Mouse (Mus musculus) MEL (cell line): ENCODE results near the gene Diaph3. TPM values are rescaled to one million over a fixed set of nuclear protein-coding genes. Genes with fewer than 3 reads are reported as not detected.
"Not testable (repeated sequence)": the region's sequence is repeated elsewhere in the genome, so short reads cannot be mapped to it uniquely, and the experiment has no call there.

Source experiments
- DNase-seq: peaks from one replicate; pipeline ENCODE4 v3.0.0; 2011; ENCODE audit warnings: low read depth, low spot score
- H3K27ac ChIP-seq: 2 replicates; pipeline ENCODE4 v1.5.1; 2012; ENCODE audit warnings: low read depth, mild to moderate bottlenecking, control low read depth, low read length, moderate library complexity; ENCODE audit not compliant: control insufficient read depth
- H3K27me3 ChIP-seq, 2 experiments: fragments of 150-350 bp in 1 of 2; sonication (generic) in 1 of 2; 2 replicates each; pipeline ENCODE4 v1.6.1; 2012; ENCODE audit warnings: low read length in 2 of 2, mild to moderate bottlenecking in 2 of 2, improper control_type of control experiment in 1 of 2, moderate library complexity in 1 of 2; ENCODE audit not compliant: insufficient read depth in 2 of 2, control insufficient read depth in 1 of 2
- H3K36me3 ChIP-seq, 2 experiments: 2 replicates each; pipeline ENCODE4 v1.6.1; 2012 to 2014; ENCODE audit warnings: low read length in 2 of 2, improper control_type of control experiment in 1 of 2, inconsistent platforms in 1 of 2, mild to moderate bottlenecking in 1 of 2; ENCODE audit not compliant: insufficient read depth in 2 of 2, control insufficient read depth in 1 of 2
- H3K4me1 ChIP-seq, 2 experiments: fragments of 150-350 bp in 1 of 2; sonication (generic) in 1 of 2; 2 replicates each; pipeline ENCODE4 v1.6.1; 2012; ENCODE audit warnings: low read length in 2 of 2, improper control_type of control experiment in 1 of 2, mild to moderate bottlenecking in 1 of 2; ENCODE audit not compliant: insufficient read depth in 2 of 2, control insufficient read depth in 1 of 2
- H3K4me3 ChIP-seq, 2 experiments: fragments of 150-350 bp in 1 of 2; sonication (generic) in 1 of 2; 2 replicates each; pipeline ENCODE4 v1.5.1; 2012; ENCODE audit warnings: low read depth in 2 of 2, low read length in 2 of 2, mild to moderate bottlenecking in 2 of 2, moderate library complexity in 2 of 2, control low read depth in 1 of 2, improper control_type of control experiment in 1 of 2; ENCODE audit not compliant: control insufficient read depth in 1 of 2, insufficient read depth in 1 of 2
- H3K79me2 ChIP-seq: 2 replicates; pipeline ENCODE4 v1.6.1; 2012; ENCODE audit warnings: mild to moderate bottlenecking, low read length, moderate library complexity; ENCODE audit not compliant: control insufficient read depth, poor library complexity, insufficient read depth
- H3K9ac ChIP-seq: 2 replicates; pipeline ENCODE4 v1.6.1; 2012; ENCODE audit warnings: low read depth, mild to moderate bottlenecking, control low read depth, low read length, moderate library complexity; ENCODE audit not compliant: control insufficient read depth, poor library complexity, severe bottlenecking
- H3K9me3 ChIP-seq: fragments of 150-350 bp; sonication (generic); replicated peaks from 2 replicates; pipeline ENCODE4 v1.6.1; 2012; ENCODE audit warnings: mild to moderate bottlenecking, low read length, improper control_type of control experiment, moderate library complexity; ENCODE audit not compliant: insufficient read depth
- E2F4 ChIP-seq: IDR thresholded peaks from 2 replicates; pipeline ENCODE4 v1.6.1; 2011; ENCODE audit warnings: low read depth, low read length, improper control_type of control experiment, borderline replicate concordance
- ELF1 ChIP-seq: IDR thresholded peaks from 2 replicates; pipeline ENCODE4 v1.6.1; 2014; ENCODE audit warnings: low read depth, mild to moderate bottlenecking, inconsistent platforms, low read length, improper control_type of control experiment, moderate library complexity
- EP300 ChIP-seq, 2 experiments: IDR thresholded peaks; 2 replicates each; pipeline ENCODE4 v1.6.1; 2011; ENCODE audit warnings: improper control_type of control experiment in 2 of 2, low read length in 2 of 2, low read depth in 1 of 2, mild to moderate bottlenecking in 1 of 2
- GABPA ChIP-seq: IDR thresholded peaks from 2 replicates; pipeline ENCODE4 v1.6.1; 2012; ENCODE audit warnings: low read depth, mild to moderate bottlenecking, inconsistent platforms, low read length, improper control_type of control experiment, moderate library complexity
- KAT2A ChIP-seq: conservative IDR thresholded peaks from 2 replicates; pipeline ENCODE4 v1.6.1; 2012; ENCODE audit warnings: low read depth, low read length, improper control_type of control experiment, inconsistent platforms
- MAFK ChIP-seq: IDR thresholded peaks from 2 replicates; pipeline ENCODE4 v1.6.1; 2011; ENCODE audit warnings: low read depth, mild to moderate bottlenecking, low read length, improper control_type of control experiment, borderline replicate concordance
- MAZ ChIP-seq: IDR thresholded peaks from 2 replicates; pipeline ENCODE4 v1.6.1; 2012; ENCODE audit warnings: low read depth, mild to moderate bottlenecking, inconsistent platforms, low read length, improper control_type of control experiment
- MEF2A ChIP-seq: IDR thresholded peaks from 2 replicates; pipeline ENCODE4 v1.6.1; 2014; ENCODE audit warnings: low read depth, mild to moderate bottlenecking, inconsistent platforms, low read length, improper control_type of control experiment; ENCODE audit not compliant: poor library complexity, insufficient replicate concordance, severe bottlenecking; ENCODE audit errors: extremely low read depth
- MXI1 ChIP-seq: IDR thresholded peaks from 2 replicates; pipeline ENCODE4 v1.6.1; 2011; ENCODE audit warnings: mild to moderate bottlenecking, low read depth, low read length, improper control_type of control experiment
- MYB ChIP-seq: IDR thresholded peaks from 2 replicates; pipeline ENCODE4 v1.6.1; 2011; ENCODE audit warnings: mild to moderate bottlenecking, low read depth, low read length, improper control_type of control experiment
- NELFE ChIP-seq: IDR thresholded peaks from 2 replicates; pipeline ENCODE4 v1.6.1; 2011; ENCODE audit warnings: low read depth, low read length, improper control_type of control experiment
- NRF1 ChIP-seq: IDR thresholded peaks from 2 replicates; pipeline ENCODE4 v1.6.1; 2014; ENCODE audit warnings: low read depth, mild to moderate bottlenecking, inconsistent platforms, low read length, improper control_type of control experiment, moderate library complexity; ENCODE audit not compliant: poor library complexity, insufficient read depth, severe bottlenecking
- POLR2A ChIP-seq, 2 experiments: IDR thresholded peaks; 2 replicates each; pipeline ENCODE4 v1.6.1; 2011 to 2012; ENCODE audit warnings: low read length in 2 of 2, mild to moderate bottlenecking in 2 of 2, control low read depth in 1 of 2, improper control_type of control experiment in 1 of 2, low read depth in 1 of 2, moderate library complexity in 1 of 2; ENCODE audit not compliant: control insufficient read depth in 1 of 2, insufficient read depth in 1 of 2, poor library complexity in 1 of 2
- POLR2AphosphoS5 ChIP-seq: IDR thresholded peaks from 2 replicates; pipeline ENCODE4 v1.6.1; 2012; ENCODE audit warnings: low read depth, borderline replicate concordance, mild to moderate bottlenecking, inconsistent platforms, low read length, moderate library complexity, mixed read lengths
- RCOR1 ChIP-seq: IDR thresholded peaks from 2 replicates; pipeline ENCODE4 v1.6.1; 2012; ENCODE audit warnings: low read depth, mild to moderate bottlenecking, inconsistent platforms, low read length, improper control_type of control experiment
- SIN3A ChIP-seq: IDR thresholded peaks from 2 replicates; pipeline ENCODE4 v1.6.1; 2012; ENCODE audit warnings: low read length, improper control_type of control experiment, inconsistent platforms
- SMC3 ChIP-seq: IDR thresholded peaks from 2 replicates; pipeline ENCODE4 v1.6.1; 2011; ENCODE audit warnings: low read depth, low read length, improper control_type of control experiment
- TAL1 ChIP-seq: IDR thresholded peaks from 2 replicates; pipeline ENCODE4 v1.6.1; 2012; ENCODE audit warnings: mild to moderate bottlenecking, inconsistent platforms, low read length, moderate library complexity, mixed read lengths
- TCF12 ChIP-seq: IDR thresholded peaks from 2 replicates; pipeline ENCODE4 v1.6.1; 2014; ENCODE audit warnings: low read depth, mild to moderate bottlenecking, inconsistent platforms, low read length, improper control_type of control experiment, moderate library complexity
- USF2 ChIP-seq, 2 experiments: IDR thresholded peaks; 2 replicates each; pipeline ENCODE4 v1.6.1; 2011 to 2012; ENCODE audit warnings: improper control_type of control experiment in 2 of 2, low read length in 2 of 2, borderline replicate concordance in 1 of 2, inconsistent platforms in 1 of 2, low read depth in 1 of 2, mild to moderate bottlenecking in 1 of 2; ENCODE audit not compliant: insufficient read depth in 1 of 2
- ZKSCAN1 ChIP-seq: IDR thresholded peaks from 2 replicates; pipeline ENCODE4 v1.6.1; 2012; ENCODE audit warnings: low read depth, mild to moderate bottlenecking, inconsistent platforms, low read length, improper control_type of control experiment, moderate library complexity
- polyA plus RNA-seq, 2 experiments: library from polyadenylated mRNA; stranded (reverse) in 1 of 2; unstranded in 1 of 2; fragments of >175 nt in 1 of 2; fragments of >200 nt in 1 of 2; gene quantifications; 2 replicates each; pipeline versions ENCODE4 v1.2.1 to v1.2.4; 2012; ENCODE audit warnings: low replicate concordance in 2 of 2, low read depth in 1 of 2; ENCODE audit not compliant: insufficient read length in 2 of 2, insufficient read depth in 1 of 2, missing spikeins in 1 of 2
- total RNA-seq: library from RNA; depleted of rRNA; stranded (reverse); fragments of 300-350 nt; gene quantifications from 2 replicates; pipeline ENCODE4 v1.2.3, GENCODE M21; 2012

Diaph3 gene
- total and polyA plus RNA-seq, 3 experiments, result 9.0 to 11.9 TPM; not detected in 1

DNA sequence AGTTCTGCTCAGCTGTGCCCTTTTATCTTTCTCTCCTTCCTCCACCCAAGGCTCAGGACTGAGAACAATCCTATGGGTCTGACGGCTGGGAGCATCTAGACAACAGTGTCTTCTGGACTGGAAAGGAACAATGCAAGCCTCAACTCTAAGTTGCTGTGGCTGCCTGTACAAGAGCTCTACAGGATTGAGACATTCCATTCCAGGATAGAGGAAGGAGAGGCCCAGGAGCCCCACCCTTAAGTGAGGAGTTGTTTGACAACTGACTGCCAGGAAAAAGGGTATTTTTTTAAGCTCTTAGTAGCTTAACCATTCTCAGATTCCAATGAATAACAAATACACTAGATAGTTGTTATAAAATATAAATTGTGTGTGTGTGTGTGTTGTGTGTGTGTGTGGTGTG, 53.0 kb downstream of the Diaph3 start:
- Histone ChIP-seq H3K27ac (no peak overlapping the region), H3K79me2 (no peaks in the 10 kb centered on the region), H3K27me3 (no peaks in the 10 kb centered on the region), H3K4me3 (no peak overlapping the region), H3K36me3 (no peaks in the 10 kb centered on the region), H3K9ac (no peak overlapping the region), H3K9me3 (no peaks in the 10 kb centered on the region), H3K4me1 (no peaks in the 10 kb centered on the region)
- no peak for TF ChIP-seq GABPA
- no peak for DNase-seq

DNA sequence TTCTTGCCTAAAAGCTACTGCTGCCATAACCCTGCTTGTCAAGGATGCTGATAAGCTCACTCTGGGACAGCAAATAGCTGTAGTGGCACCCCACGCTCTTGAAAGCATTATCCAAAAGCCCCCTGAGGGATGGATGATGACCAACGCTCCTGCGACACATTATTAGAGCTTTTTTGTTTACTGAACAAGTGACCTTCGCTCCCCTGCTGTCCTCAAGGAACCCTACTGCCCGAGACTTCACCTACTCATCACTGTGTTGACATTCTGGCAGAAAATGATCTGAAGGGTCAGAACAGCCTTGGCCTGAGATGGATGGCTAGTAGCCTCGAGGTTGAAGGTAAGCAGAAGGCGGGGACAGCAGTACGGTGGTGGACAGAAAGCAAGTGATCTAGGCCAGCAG, 56.1 kb downstream of the Diaph3 start:
- not testable (repeated sequence) for H3K4me1 ChIP-seq, H3K79me2 ChIP-seq, H3K9ac ChIP-seq, H3K27ac ChIP-seq, DNase-seq, H3K9me3 ChIP-seq, H3K4me3 ChIP-seq, H3K27me3 ChIP-seq, H3K36me3 ChIP-seq

GRCm38 (mm10) chr14:87083911-87084310, 57.1 kb downstream of the Diaph3 start:
- no peak overlapping the region for H3K27ac ChIP-seq
- H3K4me1 ChIP-seq, result no peaks in the 10 kb centered on the region
- TF ChIP-seq MYB, result no peak
- TF ChIP-seq MEF2A, result no peak
- TF ChIP-seq NRF1, result no peak
- no peak for TF ChIP-seq TAL1
- TF ChIP-seq TCF12, result no peak
- TF ChIP-seq GABPA, result no peak
- no peak for TF ChIP-seq MXI1
- no peak for TF ChIP-seq MAZ
- no peak for TF ChIP-seq NELFE
- no peaks in the 10 kb centered on the region for H3K9me3 ChIP-seq
- no peak for DNase-seq
- no peaks in the 10 kb centered on the region for H3K79me2 ChIP-seq
- H3K9ac ChIP-seq, result no peak overlapping the region
- H3K4me3 ChIP-seq, result no peak overlapping the region
- H3K36me3 ChIP-seq, result no peaks in the 10 kb centered on the region
- no peaks in the 10 kb centered on the region for H3K27me3 ChIP-seq

GRCm38 (mm10) chr14:87079725-87080124, 61.3 kb downstream of the Diaph3 start:
- H3K79me2 ChIP-seq, result no peaks in the 10 kb centered on the region
- DNase-seq, result no peak
- no peaks in the 10 kb centered on the region for H3K27me3 ChIP-seq
- no peaks in the 10 kb centered on the region; a peak in 1 of 4 replicates for H3K36me3 ChIP-seq
- no peaks in the 10 kb centered on the region for H3K9me3 ChIP-seq
- H3K9ac ChIP-seq, result no peak overlapping the region
- H3K27ac ChIP-seq, result no peak overlapping the region
- TF ChIP-seq ELF1 (no peak), EP300 (IDR thresholded peaks at IDR 0.05; ENCODE audit: low read depth in 1 of 2, low read length in 2 of 2) (no peak), USF2 (IDR thresholded peaks at IDR 0.05; ENCODE audit: borderline replicate concordance in 1 of 2, insufficient read depth in 1 of 2, low read depth in 1 of 2, low read length in 2 of 2) (no peak), SIN3A (no peak), SMC3 (no peak), E2F4 (no peak), RCOR1 (no peak), MEF2A (no peak), POLR2A (IDR thresholded peaks at IDR 0.05; ENCODE audit: control insufficient read depth in 1 of 2, insufficient read depth in 1 of 2, low read depth in 1 of 2, low read length in 2 of 2, poor library complexity in 1 of 2) (no peak), MAFK (no peak), MAZ (no peak), ZKSCAN1 (no peak), POLR2AphosphoS5 (no peak), KAT2A (no peak), NELFE (no peak)
- no peaks in the 10 kb centered on the region for H3K4me1 ChIP-seq
- no peak overlapping the region for H3K4me3 ChIP-seq
